Mouse (Mus musculus) G1E (cell line): ENCODE results near the gene Rec8. TPM values are rescaled to one million over a fixed set of nuclear protein-coding genes. Genes with fewer than 3 reads are reported as not detected.

Source experiments
- ATAC-seq: 2 replicates; pipeline ENCODE4 v1.8.0; 2016; ENCODE audit warnings: mild to moderate bottlenecking; ENCODE audit not compliant: insufficient number of reproducible peaks, poor library complexity, low FRiP score, severe bottlenecking; ENCODE audit errors: extremely low read depth
- DNase-seq: peaks from one replicate; pipeline ENCODE4 v3.0.0; 2012; ENCODE audit warnings: low spot score
- H3K27me3 ChIP-seq: 2 replicates; pipeline ENCODE4 v1.6.1; 2012; ENCODE audit warnings: mild to moderate bottlenecking, low read length, inconsistent platforms; ENCODE audit not compliant: insufficient read depth
- H3K36me3 ChIP-seq: replicated peaks from 2 replicates; pipeline ENCODE3; 2012; ENCODE audit warnings: mild to moderate bottlenecking, inconsistent platforms
- H3K4me1 ChIP-seq: 2 replicates; pipeline ENCODE4 v1.6.1; 2012; ENCODE audit warnings: low read depth, low read length, inconsistent platforms, mixed read lengths; ENCODE audit not compliant: insufficient read depth
- H3K4me3 ChIP-seq: 2 replicates; pipeline ENCODE4 v1.5.1; 2012; ENCODE audit warnings: low read depth, mild to moderate bottlenecking, inconsistent platforms, low read length, moderate library complexity, mixed read lengths
- H3K9me3 ChIP-seq: replicated peaks from 2 replicates; pipeline ENCODE4 v1.6.1; 2012; ENCODE audit warnings: inconsistent platforms
- CTCF ChIP-seq: IDR thresholded peaks from 2 replicates; pipeline ENCODE4 v1.5.1; 2012; ENCODE audit warnings: low read depth, low read length, inconsistent platforms, mixed read lengths
- GATA1 ChIP-seq: IDR thresholded peaks from 2 replicates; pipeline ENCODE4 v1.6.1; 2012; ENCODE audit warnings: borderline replicate concordance, low read length, inconsistent platforms, mixed read lengths
- GATA2 ChIP-seq: IDR thresholded peaks from 2 replicates; pipeline ENCODE4 v1.6.1; 2012; ENCODE audit warnings: low read depth, low read length, inconsistent platforms, borderline replicate concordance
- POLR2AphosphoS5 ChIP-seq: IDR thresholded peaks from 2 replicates; pipeline ENCODE4 v1.6.1; 2012; ENCODE audit warnings: low read depth, low read length, inconsistent platforms; ENCODE audit not compliant: insufficient replicate concordance
- TAL1 ChIP-seq: conservative IDR thresholded peaks from 2 replicates; pipeline ENCODE4 v1.6.1; 2012; ENCODE audit warnings: low read depth, low read length, inconsistent platforms, mixed read lengths
- polyA plus RNA-seq: library from polyadenylated mRNA; stranded (reverse); fragments of >175 nt; gene quantifications from 2 replicates; pipeline ENCODE4 v1.2.3, GENCODE M21; 2012
- total RNA-seq, 2 experiments: library from RNA; stranded (forward) in 1 of 2; stranded (reverse) in 1 of 2; fragments of 200-1000 nt in 1 of 2; fragments of >200 nt in 1 of 2; fragmentation: Nextera tagmentation in 1 of 2; gene quantifications; 2 replicates each; pipeline ENCODE4 v1.2.3; 2014 to 2017

Gene Rec8
- total and polyA plus RNA-seq, 3 experiments = 89.9 to 144 (median 123) TPM

DNA sequence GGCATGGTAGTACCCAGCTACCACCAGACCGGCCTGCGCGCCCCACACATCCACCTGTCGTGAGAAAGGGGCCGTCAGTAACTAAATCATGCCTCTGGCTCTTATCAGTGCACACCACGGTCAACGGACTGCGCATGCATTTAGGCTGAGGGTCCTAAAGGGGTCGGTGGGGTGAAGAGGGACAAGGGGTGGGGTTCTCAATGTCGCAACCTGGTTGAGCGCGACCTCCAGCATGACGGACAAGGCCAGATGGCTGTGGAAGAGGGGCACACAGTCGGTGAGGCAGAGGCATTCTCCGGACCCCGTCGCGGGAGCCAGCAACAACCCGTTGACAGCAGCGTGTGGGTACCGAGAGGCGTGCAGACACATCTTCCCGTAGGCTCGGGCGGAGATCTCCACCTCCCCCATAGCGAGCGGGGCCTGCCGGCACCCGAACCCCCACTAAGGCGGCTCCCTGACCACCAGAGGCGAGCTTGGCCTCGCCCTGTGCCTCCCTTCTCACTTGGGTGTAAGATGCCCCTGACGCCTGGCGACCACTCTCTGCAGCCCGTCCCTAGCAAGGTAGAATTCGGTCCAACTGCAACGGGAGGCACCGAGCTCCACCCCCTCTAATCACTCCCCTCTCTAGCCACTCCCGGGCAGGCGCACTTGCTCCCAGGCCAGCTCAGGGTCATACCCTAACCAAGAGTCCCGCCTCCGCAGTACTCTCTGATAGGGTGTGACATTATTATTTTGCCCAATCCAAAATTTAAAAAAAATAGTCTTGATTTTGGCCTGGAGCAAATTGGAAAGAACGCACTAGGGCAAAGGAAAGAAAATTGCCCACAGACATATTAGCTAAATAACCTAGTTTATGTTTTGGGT, 32.9 kb upstream of the Rec8 start, which contains the start of gene Emc9:
TSS of gene Emc9 (minus strand) at position 601 of the 864 bp plus-strand sequence.
- H3K4me3 ChIP-seq = peak within 1 kb of the TSS; percentile 90
- H3K27me3 ChIP-seq = no peaks in the 10 kb centered on the region
- peak; percentile 90 for DNase-seq
- peak; percentile 76 for ATAC-seq
- TF ChIP-seq POLR2AphosphoS5 = no peak
- TF ChIP-seq GATA2 = no peak
- TF ChIP-seq CTCF = no peak
- TF ChIP-seq GATA1 = no peak
- no peak for TF ChIP-seq TAL1
- no peaks in the 10 kb centered on the region for H3K9me3 ChIP-seq
- peaks cover 80% of the 10 kb centered on the region for H3K4me1 ChIP-seq
- peaks cover 61% of the 10 kb centered on the region for H3K36me3 ChIP-seq

DNA sequence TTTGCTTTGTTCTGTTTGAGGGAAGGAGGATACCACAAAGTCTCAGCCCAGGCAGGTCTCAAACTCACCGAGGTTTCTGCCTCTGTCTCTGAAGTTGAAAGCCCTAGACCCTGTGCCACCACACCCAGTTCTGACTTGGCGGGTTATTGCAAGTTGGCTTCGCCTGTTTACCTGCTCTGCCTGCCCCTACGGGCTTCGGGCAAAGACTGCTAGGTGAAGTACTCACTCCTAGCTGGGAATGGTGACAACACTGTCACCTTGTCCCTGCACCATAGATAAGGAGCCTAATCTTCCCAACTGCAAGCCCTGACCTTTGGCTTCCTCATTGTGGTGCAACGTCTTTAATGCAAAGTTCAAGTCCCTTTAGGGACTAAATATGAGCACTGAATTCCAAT, 32.3 kb upstream of the Rec8 start:
- H3K36me3 ChIP-seq = peaks cover 55% of the 10 kb centered on the region
- ATAC-seq = no peak
- no peaks in the 10 kb centered on the region for H3K27me3 ChIP-seq
- TF ChIP-seq GATA2 (no peak), CTCF (no peak), POLR2AphosphoS5 (no peak), TAL1 (peak; percentile 62), GATA1 (no peak)
- H3K4me3 ChIP-seq = peak overlapping the region; percentile 90; the same call in 1 of the 2 replicates
- H3K9me3 ChIP-seq = no peaks in the 10 kb centered on the region
- peaks cover 78% of the 10 kb centered on the region for H3K4me1 ChIP-seq
- DNase-seq = no peak

DNA sequence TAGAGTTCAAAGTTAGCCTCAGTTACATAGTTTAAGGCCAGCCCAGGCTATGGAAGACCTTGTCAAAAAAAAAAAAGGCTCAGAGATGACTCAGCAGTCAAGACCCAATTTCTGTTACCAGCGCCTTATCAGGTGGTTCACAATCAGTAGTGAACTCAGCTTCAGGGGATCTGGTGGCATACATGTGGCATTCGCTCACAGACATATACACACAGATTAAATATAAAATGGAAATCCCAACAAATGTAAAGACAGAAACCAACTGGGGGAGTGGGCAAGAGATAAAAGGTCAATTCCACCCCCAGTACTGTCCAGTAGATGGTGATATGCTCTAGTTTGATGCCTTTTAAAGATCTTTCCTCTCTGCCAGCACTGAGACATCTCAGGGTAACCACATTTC, 31.7 kb upstream of the Rec8 start:
- H3K9me3 ChIP-seq = no peaks in the 10 kb centered on the region
- peaks cover 72% of the 10 kb centered on the region for H3K4me1 ChIP-seq
- H3K36me3 ChIP-seq = peaks cover 49% of the 10 kb centered on the region
- no peak overlapping the region; the same call in 1 of the 2 replicates for H3K4me3 ChIP-seq
- TF ChIP-seq GATA1 = no peak
- TF ChIP-seq TAL1 = no peak; the same call in 1 of the 2 replicates
- no peak for TF ChIP-seq CTCF
- TF ChIP-seq GATA2 = no peak
- no peak for TF ChIP-seq POLR2AphosphoS5
- DNase-seq (peak; percentile 31), ATAC-seq (peak; percentile 17)
- H3K27me3 ChIP-seq = no peaks in the 10 kb centered on the region

GRCm38 (mm10) chr14:55589271-55589670, 28.6 kb upstream of the Rec8 start:
- Histone ChIP-seq H3K9me3 (no peaks in the 10 kb centered on the region), H3K27me3 (no peaks in the 10 kb centered on the region), H3K36me3 (peaks cover 42% of the 10 kb centered on the region), H3K4me1 (peaks cover 76% of the 10 kb centered on the region), H3K4me3 (peak overlapping the region; percentile 96; the same call in 1 of the 2 replicates)
- TF ChIP-seq GATA2 = no peak
- TF ChIP-seq CTCF = no peak
- TF ChIP-seq TAL1 = no peak
- no peak for TF ChIP-seq GATA1
- TF ChIP-seq POLR2AphosphoS5 = no peak
- no peak for DNase-seq
- no peak for ATAC-seq

- H3K36me3 ChIP-seq = peaks cover 49% of the 10 kb centered on the region
- DNase-seq (no peak), ATAC-seq (no peak)
- H3K4me3 ChIP-seq = peak overlapping the region; percentile 96
- H3K9me3 ChIP-seq = no peaks in the 10 kb centered on the region
- no peaks in the 10 kb centered on the region for H3K27me3 ChIP-seq
- H3K4me1 ChIP-seq = peaks cover 75% of the 10 kb centered on the region
- TF ChIP-seq CTCF (no peak), POLR2AphosphoS5 (no peak), TAL1 (no peak), GATA1 (no peak), GATA2 (no peak)
Observed at GRCm38 (mm10) chr14:55589771-55590448, 27.9 kb upstream of the Rec8 start.

GRCm38 (mm10) chr14:55590748-55591330, 27.0 kb upstream of the Rec8 start, which contains the start of gene Psme2:
Psme2 (minus strand) TSS chr14:55591113.
- DNase-seq (peak; percentile 91), ATAC-seq (peak; percentile 87)
- no peaks in the 10 kb centered on the region for H3K27me3 ChIP-seq
- H3K4me1 ChIP-seq = peaks cover 67% of the 10 kb centered on the region
- peaks cover 58% of the 10 kb centered on the region for H3K36me3 ChIP-seq
- no peaks in the 10 kb centered on the region for H3K9me3 ChIP-seq
- peak within 1 kb of the TSS; percentile 96 for H3K4me3 ChIP-seq
- no peak for TF ChIP-seq GATA1
- no peak for TF ChIP-seq GATA2
- TF ChIP-seq TAL1 = no peak
- no peak for TF ChIP-seq POLR2AphosphoS5
- TF ChIP-seq CTCF = no peak
